Mouse (Mus musculus): ENCODE data around the gene Iqsec1.
A peak's percentile ranks its signal among the peaks of the same experiment; 100 is the strongest.

The Iqsec1 gene

GRCm38 (mm10) chr6:90953349-90953748 lies 35.1 kb downstream of the Iqsec1 start:
- DNase-seq (ENCODE audit: low spot score), result no peak

GRCm38 (mm10) chr6:90950936-90951335 lies 37.5 kb downstream of the Iqsec1 start:
- DNase-seq (ENCODE audit: low spot score), result no peak

DNA sequence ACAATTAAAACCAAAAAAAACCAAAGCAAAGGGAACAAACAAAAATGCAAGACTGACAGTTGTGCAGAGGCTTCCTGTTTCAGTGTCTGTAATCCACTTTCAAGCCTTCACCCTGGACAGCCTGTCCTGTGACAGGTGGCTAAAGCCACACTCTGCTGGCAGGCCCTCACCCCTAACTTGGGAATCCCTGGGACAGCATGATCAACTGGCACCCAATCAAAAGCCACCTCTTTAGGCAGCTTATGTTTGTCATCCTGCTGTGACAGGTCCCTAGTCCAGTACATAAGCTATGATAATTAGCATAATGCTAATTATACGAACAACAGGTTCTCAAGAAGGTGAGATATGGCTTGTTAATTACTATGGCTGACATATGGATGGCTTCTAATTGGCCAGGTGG lies 40.4 kb downstream of the Iqsec1 start:
- DNase-seq (ENCODE audit: low spot score), result no peak

DNA sequence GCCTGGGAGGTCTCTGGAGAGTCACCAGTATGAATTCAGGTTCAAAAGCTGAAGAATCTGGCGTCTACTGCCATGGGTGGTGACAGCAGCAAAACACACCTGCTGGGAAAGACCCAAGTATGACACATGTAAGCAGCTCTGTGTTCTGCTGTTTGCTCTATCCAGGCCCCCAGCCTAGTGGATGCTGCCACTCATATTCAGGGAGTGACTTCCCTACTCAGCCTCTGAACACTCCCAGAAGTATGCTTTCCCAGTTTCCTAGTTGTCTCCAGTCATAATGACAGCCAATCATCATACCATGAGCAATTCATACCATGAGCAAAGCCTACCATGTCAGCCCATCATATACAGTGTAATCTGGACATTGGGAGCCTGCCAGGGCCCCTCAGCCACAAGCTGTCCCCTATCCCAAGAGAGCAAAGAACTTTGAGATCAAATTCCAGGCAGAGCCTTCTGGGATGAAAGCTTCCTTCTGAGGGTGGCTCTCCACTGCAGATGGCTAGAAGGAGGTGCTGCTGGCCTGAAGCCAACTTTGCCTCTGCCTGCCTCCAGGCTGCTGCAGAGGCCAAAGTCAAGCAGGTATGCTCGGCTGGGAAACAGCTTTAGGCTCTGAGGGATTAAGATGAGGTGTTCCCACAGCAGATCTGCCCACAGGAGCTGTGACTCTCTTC lies 42.8 kb downstream of the Iqsec1 start:
- no peak for DNase-seq (ENCODE audit: low spot score)

DNA sequence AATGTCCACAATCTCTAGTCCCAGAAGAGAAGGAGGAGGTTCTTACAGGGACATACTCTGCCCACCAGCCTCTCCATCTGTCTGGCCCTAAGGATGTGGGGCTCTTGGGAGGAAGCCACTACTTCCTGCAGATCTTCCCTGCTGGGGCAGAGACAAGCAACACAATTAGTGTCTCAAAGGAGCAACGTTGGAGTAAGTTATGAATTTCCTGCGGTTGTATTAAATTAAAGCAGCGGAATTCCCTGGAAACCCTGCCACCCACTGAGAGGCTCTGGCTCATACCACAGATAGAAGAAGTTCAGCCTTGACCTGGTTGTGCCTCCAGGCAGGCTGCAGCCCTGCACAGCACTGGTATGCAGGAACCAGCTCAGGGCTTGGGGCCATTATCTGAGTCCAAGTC lies 47.2 kb downstream of the Iqsec1 start:
- DNase-seq (ENCODE audit: low spot score), result no peak

DNA sequence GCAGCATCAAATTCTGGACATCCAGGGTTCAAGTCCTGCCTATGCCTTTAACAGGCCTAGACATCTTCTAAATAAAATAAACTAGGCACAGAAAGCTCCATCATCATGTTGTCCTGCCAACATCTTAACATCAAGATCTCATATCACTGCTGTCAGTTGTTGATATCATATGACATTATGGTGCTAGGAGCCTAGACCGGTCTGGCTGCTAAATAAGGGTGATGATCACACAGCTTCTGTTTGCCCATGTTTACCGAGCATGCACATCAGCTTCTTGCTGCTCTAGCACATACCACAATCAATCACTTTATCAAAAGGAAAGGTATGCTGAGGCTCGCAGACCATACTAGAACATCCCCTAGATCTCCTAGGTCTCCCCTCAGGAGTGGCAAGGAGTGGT lies 54.8 kb downstream of the Iqsec1 start:
- DNase-seq (ENCODE audit: low spot score), result no peak

DNA sequence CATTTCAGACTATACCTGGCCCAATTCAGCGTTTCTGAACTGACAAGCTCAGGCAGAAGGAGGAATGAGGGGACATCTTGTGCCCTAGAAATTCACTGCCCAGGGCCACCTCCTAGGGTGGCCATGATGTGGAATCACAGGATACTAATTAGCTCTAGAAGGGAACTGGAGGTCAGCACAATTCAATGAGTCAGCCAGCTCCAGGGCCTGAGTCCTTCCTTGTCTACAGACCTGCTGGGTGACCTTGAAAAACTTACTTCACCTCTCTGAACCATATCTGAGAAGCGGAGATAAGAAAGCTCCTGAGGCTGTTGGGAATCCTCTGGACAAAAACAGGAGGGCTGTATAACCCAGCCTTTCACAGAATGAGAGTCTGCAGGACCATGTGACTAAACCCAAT lies 59.7 kb downstream of the Iqsec1 start:
- no peak for DNase-seq (ENCODE audit: low spot score)

- no peak for DNase-seq (ENCODE audit: low spot score)
Measured at GRCm38 (mm10) chr6:90925472-90925871, 63.0 kb downstream of the Iqsec1 start.

DNA sequence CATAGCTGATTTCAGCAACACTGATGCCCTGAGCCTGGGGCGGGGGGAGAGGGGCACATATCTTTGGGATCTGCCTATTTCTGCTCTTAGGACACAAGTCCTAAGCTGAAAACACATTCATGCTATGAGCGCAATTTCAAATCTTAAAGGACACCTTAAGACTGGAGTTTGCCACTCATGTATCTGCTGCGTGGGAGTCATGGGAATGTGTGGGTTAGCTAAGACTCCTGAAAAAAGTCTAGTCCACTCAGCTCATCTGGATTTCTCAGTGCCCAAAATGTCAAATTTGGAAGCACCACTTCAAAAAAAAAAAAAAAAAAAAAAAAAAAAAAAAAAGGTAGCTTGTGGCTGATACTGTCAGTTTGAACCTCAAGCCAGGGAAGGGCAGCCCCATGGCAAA lies 63.7 kb downstream of the Iqsec1 start:
- no peak for DNase-seq (ENCODE audit: low spot score)

- no peak for DNase-seq (ENCODE audit: low spot score)
Measured at GRCm38 (mm10) chr6:90924379-90924778, 64.1 kb downstream of the Iqsec1 start.

GRCm38 (mm10) chr6:90921259-90921946 lies 67.1 kb downstream of the Iqsec1 start:
- no peak for DNase-seq (ENCODE audit: low spot score)

DNA sequence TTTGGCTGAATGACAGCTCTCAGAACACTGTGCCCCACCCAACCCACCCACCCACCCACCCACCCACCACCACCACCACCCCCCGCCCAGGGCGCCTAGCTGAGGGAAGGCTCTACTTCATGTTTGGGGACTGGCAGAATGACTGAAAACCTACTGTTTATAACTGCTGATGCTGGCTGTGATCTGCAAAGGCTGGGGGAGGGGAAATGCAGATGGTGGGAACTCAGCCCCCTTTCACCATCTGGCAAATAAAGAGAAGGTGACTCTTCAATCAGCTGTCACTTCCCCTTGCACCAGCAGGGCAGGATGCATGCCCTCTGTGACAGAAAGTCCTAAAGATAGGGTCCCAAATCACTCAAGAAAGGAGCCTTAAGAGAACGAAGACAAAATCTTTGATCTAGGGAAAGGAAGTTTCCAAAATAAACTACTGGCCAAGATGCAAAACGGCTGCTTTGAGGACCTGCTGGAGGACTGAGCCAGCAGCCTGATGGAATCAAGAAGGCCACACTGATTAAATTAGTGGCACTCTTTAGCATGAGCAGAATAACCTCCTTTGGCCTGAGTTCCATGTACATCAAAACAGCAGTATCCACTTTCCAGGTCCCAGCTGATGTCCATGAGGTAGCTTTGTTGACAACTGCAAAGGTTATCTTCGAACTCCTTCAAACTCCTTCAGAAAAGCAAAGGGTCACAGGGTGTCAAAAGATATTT lies 67.8 kb downstream of the Iqsec1 start:
- DNase-seq (ENCODE audit: low spot score), result no peak

DNA sequence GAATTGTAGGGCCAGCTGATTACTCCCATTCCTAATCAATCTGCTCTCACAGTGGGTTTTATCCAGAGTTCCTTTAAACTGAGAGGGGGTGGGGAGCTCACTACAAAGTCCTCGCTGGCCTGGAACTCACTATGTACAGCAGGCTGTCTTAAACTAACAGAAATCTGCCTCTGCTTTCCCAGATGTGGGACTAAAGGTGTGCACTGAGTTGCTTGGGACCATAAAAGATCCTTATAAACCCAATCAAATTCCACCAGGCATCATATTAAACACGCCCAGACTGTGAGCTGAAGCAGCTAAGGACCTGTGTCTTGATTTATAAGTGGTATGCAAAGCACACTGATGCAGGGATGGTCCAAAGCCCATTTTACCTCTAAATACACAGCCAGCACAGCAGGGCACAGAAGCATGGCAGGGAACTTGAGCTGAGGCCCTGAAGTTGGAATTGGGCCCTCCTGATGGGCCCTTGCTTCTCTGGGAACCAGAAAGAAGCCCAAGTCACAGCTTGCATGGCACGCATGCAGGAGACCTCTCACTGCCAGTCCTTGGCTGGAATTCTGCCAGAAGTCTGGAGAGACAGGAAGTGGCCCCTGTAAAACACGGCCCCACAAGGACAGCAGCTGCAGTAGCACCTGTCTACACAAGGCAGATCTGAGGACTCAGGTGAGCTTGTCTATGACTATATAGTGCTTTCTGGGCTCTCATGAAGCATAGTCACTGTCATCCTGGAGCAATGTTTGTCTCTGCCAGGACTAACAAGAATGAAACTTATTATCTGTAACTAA lies 68.7 kb downstream of the Iqsec1 start:
- DNase-seq (ENCODE audit: low spot score), result peak; percentile 13

DNA sequence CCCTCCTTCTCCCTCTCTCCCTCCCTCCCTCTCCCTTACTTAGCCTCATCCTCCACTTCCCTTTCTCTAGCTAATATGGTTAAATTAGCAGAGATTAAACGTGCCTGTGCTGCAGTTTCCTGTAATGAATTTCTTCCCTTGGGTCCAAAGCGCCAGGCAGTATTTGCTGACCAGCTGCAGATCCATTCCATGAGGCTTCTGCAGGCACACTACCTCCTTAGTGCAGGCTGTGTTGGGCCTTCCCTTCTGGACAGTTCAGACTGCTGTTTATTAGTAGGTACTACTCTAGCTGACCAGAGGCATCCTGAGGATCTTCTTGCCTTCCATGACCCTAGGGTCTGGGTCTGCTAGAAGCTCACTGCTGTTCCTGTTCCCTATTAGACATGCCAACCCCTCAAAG lies 72.9 kb downstream of the Iqsec1 start:
- no peak for DNase-seq (ENCODE audit: low spot score)

GRCm38 (mm10) chr6:90913771-90914170 lies 74.7 kb downstream of the Iqsec1 start:
- no peak for DNase-seq (ENCODE audit: low spot score)

DNA sequence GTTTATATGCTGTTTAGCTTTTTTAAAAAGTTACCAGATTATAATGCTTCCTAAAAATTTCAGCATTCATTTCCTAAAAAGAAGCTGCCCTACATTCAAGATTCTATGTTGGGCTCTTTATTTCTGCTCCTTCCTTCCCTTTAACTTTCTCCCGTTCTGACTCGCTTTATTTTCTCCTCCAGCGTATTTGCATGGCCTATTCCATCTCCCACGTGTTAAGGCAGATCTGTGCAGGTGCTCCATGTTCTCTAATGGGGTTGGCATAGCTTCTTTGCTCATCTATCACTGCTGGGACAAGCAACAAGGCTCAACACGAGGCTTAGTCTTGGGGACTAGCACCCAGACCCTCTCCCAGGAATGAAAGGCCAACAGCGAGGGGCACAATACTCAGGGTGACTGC lies 75.7 kb downstream of the Iqsec1 start:
- no peak for DNase-seq (ENCODE audit: low spot score)

DNA sequence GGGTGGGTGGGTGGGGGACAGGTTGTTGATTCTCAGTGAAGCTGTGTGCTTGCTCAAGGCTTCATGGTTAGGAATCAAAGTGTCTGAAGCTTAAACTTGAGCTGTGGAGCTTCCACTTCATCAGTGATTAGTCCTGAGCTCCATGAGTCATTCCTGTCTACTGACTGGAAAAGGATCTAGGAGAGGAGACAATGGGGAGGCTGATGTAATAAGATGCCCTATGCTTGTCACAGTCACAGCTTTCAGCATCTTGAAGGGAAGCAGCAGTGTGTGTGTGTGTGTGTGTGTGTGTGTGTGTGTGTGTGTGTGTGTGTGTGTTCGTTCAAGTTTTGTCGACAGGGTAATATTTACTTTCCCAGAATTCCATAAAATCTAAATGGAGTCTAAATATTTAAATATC lies 84.3 kb downstream of the Iqsec1 start:
- DNase-seq (ENCODE audit: low spot score), result no peak

DNA sequence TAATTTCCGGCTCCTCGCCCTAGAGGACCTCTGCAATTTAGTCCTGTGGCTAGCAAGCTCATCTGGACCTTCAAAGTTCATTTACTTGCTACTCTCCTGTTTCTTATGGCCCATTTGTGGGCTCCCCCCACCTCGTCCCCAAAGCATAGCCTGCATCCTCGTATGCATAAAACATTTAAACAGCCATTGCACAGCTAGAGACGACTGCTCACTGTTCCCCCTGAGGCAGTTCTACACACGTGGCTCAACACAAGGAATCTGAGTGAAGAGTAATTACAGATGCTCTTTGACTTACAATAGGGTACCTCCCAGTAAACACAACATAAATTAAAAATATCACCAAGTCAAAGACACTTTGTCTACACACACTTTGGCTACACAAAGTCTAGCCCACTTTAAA lies 88.2 kb downstream of the Iqsec1 start:
- no peak for DNase-seq (ENCODE audit: low spot score)

DNA sequence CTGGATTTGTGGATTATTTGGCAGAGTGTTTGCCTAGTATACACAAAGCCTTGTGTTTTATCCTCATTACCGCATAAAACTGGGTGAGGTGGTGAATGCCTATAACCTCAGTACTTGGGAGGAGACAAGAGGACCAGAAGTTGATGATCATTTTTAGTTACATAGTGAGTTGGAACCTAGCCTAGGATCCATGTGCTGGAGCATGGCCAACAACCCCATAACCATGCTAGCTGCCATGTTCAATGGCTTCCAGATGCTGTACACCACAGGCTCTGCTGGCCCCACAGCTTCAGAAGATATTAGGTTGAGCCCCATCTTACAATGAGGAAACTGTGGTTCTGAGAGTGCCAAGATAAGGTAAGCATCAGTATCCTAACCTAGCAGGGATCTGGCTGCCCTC lies 89.2 kb downstream of the Iqsec1 start:
- no peak for DNase-seq (ENCODE audit: low spot score)

GRCm38 (mm10) chr6:90898107-90898506 lies 90.4 kb downstream of the Iqsec1 start:
- DNase-seq (ENCODE audit: low spot score), result no peak

- no peak for DNase-seq (ENCODE audit: low spot score)
Measured at GRCm38 (mm10) chr6:90892401-90892800, 96.1 kb downstream of the Iqsec1 start.
